Mouse (Mus musculus): ENCODE measurements around the gene Senp1.
A peak's percentile ranks its signal among the peaks of the same experiment; 100 is the strongest.

The Senp1 gene

GRCm38 (mm10) chr15:98093121-98094011, at the start of gene Senp1:
Gene Senp1, minus strand, starts transcription at chr15:98093744.
- peak; percentile 84 to 86 for DNase-seq (ENCODE audit: low spot score in 2 of 2)

DNA sequence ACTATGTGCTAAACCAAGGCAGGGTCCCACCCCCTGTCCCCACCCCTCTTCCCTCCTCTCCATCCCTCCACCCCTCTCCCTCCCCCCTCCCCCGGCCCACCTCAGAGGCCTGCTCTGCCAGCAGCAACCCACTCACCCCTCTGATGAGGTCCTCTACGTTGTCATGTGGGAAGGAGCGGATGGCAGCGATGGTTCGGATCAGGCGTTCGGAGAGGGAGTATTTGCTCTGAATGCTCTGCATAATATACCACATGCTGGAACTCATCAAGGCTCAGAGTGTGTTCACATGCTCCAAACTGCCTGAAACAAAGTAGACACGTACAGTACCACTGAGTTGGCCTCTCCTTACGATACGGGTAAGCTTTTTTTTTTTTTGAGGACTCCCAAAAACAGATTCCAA, 49.0 kb upstream of the Senp1 start:
- DNase-seq (ENCODE audit: low spot score in 2 of 2), result no peak

- no peak for DNase-seq (ENCODE audit: low spot score in 2 of 2)
Measured at GRCm38 (mm10) chr15:98140809-98141208, 47.3 kb upstream of the Senp1 start.

DNA sequence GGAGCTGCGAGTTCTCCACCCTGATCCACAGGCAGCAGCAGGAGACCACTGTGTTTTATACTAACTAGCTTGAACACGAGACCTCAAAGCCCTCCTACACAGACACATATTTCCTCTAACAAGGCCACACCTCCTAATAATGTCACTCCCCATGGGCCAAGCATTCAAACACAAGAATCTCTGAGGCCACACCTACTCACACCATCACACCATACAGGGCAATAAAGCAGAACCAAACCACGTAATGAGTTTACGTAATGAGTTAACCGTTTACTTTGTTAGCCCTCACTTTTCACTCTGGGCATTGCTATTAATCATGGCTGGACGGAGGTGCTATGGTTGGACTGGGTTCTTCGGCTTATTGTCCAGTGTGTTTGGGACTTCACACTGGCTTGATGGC, 46.2 kb upstream of the Senp1 start:
- no peak for DNase-seq (ENCODE audit: low spot score in 2 of 2)

- DNase-seq (ENCODE audit: low spot score in 2 of 2), result no peak
Measured at GRCm38 (mm10) chr15:98136871-98137270, 43.3 kb upstream of the Senp1 start.

- no peak for DNase-seq (ENCODE audit: low spot score in 2 of 2)
Measured at GRCm38 (mm10) chr15:98135671-98136070, 42.1 kb upstream of the Senp1 start.

DNA sequence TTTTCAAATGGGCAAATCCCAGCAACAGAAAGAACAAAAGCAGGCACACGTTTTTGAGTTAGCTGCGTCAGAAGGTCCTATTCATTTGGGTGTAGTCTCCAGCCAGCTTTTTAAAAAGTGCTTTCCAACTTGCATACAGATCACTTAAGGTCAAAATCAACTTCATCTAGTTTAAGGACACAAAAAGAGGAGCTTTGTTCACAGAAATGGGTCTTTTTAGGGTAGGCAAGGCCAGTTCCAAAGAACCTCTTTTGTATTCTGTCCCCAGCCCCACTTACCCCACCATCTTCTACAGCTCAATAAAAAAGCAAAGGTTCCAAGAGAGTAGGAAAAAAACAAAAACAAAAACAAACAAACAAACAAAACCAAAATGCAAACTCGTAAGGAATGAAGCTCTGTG, 41.1 kb upstream of the Senp1 start:
- no peak for DNase-seq (ENCODE audit: low spot score in 2 of 2)

GRCm38 (mm10) chr15:98134034-98134433, 40.5 kb upstream of the Senp1 start:
- DNase-seq (ENCODE audit: low spot score in 2 of 2), result no peak

- DNase-seq (ENCODE audit: low spot score in 2 of 2), result no peak
Measured at GRCm38 (mm10) chr15:98133471-98133870, 39.9 kb upstream of the Senp1 start.

DNA sequence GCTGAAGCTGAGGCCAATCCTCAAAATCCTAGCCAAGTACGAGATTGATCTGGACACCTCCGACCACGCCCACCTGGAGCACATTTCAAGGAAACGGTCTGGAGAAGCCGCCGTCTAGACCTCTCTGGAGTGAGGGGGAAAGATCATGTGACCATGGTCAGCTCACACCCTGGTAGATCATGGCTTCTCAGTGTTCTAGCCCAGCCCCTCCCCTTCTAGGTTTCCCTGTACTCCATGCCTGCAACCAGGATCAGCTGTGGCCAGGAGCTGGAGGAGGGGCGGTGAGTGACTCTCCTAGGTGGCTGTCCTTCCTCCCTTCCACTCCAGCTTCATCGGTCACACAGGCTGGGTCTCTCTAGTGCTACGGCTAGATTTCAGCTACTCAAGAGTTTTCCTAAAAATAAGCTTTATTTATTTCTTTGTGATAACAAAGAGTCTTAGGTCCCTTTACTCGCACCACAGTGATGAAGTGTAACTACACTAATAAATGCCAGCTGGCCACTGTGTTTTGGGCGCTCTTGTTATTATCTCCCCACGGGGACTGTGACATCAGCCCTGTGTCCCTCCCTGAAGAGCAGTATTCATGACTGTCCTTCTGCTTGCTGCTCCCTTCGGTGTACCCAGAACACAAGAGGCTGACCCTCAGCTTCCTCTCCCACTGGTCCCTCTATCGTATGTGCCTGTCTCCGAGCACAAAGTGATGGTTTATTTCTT, 38.6 kb upstream of the Senp1 start:
- DNase-seq (ENCODE audit: low spot score in 2 of 2), result no peak

DNA sequence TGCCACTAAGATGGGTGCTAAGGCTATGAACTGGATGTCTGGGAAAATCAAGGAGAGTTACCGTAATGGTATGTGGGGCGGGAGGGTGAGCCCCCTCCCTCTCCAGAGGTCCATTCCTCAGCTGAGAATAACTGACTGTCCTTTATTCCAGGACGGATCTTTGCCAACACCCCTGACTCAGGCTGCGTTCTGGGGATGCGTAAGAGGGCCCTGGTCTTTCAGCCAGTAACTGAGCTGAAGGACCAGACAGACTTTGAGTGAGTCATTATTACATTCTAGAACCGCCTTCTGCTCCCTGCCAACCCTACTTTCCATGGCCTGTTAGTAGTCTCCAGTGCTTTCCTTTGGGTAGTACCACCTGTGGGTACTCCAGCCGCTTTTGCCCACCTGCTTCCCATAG, 37.9 kb upstream of the Senp1 start:
- DNase-seq (ENCODE audit: low spot score in 2 of 2), result no peak

DNA sequence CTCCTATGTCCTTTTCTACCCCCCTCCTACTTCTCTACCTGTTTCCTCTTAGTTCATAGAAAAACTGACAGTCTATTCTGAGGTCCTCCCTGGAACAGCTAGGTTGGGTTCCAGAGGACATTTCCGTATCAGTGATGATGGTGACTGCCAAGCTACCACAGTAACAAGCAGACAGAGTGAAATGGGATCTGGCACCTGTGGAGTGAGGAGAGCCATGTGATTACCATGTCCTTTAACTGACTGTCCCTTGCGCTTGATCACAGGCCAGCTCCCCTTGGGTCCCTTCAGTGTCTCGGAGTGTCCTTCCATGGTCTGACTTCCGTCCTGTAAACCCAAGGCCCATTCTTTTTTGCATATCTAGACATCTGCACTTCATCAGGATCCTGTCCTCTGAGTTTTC, 37.5 kb upstream of the Senp1 start:
- DNase-seq (ENCODE audit: low spot score in 2 of 2), result no peak

DNA sequence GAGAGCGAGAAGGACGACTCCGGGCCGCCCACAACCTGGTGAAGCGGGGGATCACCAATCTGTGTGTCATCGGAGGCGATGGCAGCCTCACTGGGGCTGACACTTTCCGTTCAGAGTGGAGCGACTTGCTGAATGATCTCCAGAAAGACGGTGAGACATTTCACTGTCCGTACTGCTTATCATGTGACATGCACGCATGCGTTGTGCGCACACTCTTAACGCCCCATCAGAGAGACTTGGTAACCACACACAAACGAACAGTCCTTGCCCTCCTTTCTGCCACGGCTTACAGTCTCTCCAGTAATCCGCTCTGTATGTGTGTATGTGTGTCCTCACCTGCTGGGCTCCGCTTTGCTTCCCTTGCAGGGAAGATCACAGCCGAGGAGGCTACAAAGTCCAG, 27.3 kb upstream of the Senp1 start:
- no peak for DNase-seq (ENCODE audit: low spot score in 2 of 2)

DNA sequence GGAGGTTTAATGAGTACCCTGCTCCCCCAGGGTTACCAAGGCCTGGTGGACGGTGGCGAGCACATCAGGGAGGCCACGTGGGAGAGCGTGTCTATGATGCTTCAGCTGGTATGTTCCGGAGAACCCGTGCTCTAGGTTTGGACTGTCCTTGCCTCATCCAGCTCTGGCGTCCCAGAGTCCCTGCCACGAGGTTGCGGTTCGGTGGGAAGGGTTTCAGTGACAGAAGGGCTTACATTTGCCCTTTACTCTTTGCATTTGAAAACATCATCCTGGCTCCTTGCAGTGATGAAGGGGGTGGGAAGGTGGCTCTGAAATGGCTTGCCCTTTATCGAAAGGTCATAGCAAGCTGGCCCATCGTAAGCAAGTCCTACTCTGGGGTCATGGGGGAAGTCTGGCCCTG, 25.8 kb upstream of the Senp1 start:
- no peak for DNase-seq (ENCODE audit: low spot score in 2 of 2)

- no peak for DNase-seq (ENCODE audit: low spot score in 2 of 2)
Measured at GRCm38 (mm10) chr15:98116287-98116686, 22.7 kb upstream of the Senp1 start.

DNA sequence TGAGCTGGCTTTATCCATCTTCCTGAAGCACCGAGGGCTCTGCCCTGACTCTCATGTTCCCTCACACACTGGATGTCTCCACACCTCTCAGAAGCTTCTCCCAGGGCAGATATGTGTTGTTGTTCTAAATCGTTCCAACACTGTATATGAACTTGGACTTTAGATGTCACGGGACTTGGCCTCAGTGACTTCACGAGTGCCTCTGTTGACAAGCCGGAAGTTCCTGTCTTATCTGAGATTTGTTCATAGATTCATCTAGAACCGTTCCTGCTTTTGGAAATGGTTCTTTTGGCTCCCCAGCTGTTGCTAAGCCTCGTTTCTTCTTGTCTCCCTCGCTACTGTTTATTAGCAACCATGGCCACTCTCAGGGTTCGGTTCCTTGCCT, 22.2 kb upstream of the Senp1 start:
- DNase-seq (ENCODE audit: low spot score in 2 of 2), result no peak

DNA sequence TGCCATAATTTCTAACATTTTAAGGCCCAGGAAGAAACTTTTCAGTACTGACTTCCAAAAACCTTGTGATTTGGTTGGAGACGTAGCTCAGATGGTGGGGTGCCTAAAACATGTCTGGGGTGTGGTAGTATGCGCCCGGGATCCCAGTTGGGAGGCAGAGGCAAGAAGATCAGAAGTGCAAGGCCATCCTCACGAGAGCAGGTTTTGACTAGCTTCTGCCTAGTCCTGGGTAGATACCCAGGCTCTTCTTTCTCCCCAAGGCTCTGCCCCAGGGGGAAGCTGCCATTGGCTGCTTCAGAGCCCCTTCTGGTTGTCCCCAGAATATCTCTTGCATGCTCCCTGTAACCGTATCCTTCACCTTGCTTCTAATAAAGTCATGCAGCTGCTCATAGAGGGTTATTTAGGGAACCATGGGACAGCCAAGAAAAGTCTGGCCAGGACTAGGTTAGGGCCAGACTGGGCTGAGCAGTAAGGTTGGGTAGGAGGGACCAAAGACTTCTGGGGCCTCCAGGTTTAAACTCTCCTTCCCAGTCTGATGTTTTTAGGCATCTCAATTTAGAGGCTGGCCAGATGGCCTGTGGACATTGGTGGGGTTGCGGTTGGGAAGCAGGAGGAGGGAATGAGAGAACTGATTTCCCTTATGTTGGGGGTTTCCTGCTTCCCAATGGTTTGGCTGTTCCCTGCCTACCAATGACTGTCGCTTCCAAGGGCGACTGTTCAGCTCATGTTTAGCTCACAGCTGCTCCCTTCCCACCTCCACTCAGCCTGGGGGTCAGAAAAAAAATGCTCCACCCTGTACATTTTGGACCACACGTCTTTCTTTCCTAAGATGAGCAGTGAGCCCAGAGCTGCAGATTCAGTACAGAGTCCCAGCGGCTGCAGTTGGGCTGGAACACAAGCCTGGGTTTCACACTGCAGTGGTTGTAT, 21.6 kb upstream of the Senp1 start:
- DNase-seq (ENCODE audit: low spot score in 2 of 2), result no peak

- DNase-seq (ENCODE audit: low spot score in 2 of 2), result no peak
Measured at GRCm38 (mm10) chr15:98114098-98114851, 20.7 kb upstream of the Senp1 start.

GRCm38 (mm10) chr15:98111791-98112190, 18.2 kb upstream of the Senp1 start:
- no peak for DNase-seq (ENCODE audit: low spot score in 2 of 2)

GRCm38 (mm10) chr15:98108297-98109152, 15.0 kb upstream of the Senp1 start:
- DNase-seq (ENCODE audit: low spot score in 2 of 2), result peak; percentile 63 to 69
